Mouse (Mus musculus): Measurements from ENCODE around the gene Tmem88b.
A peak's percentile ranks its signal among the peaks of the same experiment; 100 is the strongest.

Gene Tmem88b

DNA sequence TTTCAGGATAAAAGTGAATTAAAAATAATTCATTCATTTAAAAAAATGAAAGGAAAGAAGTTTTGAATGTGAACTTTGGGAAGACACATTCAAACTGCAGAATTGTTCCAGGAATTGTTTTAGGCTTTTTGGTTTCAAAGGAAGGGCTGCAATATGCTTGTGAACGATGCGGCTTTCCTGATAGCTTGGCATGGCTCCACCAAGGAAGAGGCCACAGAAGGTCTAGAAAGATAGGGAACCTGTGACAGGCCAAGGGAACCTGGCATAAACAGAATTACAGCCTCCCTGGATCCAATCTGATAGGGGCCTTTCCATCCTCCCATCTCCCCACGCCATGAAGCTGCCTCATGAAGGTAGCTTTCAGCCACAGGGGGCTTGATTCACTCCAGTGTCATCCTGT is 2.6 kb upstream of the Tmem88b start:
- no peak for DNase-seq

DNA sequence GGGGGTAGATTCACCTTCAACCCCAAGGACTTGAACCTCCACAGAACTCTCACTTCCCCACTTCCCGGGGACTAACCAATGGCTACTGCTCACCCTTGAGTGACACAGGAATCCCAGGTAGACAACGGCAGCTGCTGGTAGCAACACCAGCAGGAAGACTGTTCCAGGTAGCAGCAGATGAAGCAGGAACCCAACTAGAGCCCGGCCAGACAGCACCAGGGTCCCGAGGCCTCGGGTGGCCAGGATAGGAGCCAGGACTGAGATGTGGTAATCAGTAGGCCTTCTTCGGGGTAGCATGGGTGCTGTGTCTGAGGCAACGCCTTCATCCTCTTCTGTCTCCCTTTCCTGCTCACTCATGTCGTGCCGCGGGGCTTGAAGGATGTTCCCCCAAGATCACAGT is 428 bp downstream of the Tmem88b start:
- DNase-seq = no peak

DNA sequence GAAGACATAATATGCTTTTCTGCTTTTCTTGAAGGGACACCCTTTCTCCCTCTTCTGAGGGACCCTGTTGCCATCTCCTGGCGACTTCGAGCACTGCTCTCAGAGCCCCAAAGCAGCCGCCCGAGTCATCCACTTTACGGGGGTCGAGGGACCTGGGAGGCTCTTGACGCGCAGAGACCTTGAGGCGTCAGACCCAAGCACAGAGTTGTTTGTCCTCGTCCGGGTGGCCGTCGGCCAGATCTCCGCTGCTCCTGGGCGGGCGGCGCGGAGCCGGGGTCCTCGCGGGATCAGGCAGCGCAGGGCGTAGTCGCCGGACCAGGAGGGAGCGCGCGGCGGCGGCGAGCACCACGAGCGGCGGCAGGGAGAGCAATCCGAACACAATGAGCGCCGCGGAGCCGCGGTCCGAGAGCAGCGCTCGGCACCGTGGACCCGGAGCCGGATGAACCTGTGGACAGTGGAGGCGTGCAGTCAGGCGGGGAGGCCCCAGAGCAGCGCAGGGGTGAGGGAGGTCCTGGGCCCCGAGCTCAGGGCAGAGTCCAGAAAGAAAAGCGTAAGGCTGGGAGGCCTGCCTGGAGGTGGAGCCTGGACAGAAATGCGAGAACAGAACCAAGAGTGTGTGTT is 1.5 kb downstream of the Tmem88b start:
- DNase-seq = peak; percentile 80

DNA sequence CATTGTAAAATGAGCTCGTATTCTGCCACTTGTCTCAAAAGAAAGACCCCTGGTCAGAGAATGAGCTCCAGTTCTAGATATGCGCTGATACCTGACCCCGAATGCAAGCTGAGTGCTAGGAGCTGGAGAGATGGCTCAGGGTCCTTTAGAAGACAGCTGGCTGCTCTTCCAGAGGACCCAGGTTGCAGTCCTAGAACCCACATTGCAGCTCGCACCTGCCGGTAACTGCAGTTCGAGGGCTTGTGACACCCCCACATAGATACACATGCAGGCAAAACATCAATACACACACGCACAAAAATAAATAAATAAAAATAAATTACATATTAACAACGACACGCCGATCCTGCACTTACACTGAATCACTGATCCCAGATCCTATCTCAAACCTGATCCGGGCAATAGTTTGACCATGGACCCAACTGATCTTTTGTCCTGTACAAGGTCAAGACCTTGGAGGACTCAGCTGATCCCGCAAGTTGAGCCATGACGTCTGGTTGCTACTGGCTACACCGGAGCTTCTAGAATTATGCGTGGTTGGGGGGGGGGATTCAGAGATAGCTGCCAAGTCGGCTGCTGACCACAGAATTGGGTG is 2.1 kb downstream of the Tmem88b start:
- DNase-seq = no peak

DNA sequence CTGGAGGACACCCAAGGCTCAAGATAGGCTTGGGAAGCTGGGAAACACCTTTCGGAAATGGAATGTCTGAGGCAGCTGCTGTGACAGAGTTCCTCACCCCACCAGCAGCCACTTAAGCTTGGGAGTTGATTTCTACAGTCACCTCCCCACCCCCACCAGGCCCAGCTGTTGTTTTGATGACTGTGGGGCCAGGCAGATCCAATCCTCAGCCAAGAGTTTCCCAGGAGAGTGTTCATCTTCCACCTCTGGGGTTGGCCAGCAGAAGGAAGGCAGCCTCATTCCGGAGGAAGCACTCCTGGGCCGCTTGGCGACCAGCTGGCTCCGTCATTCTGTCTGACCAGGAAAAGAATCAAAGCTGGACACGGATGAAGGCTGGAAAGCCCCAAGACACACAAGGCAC is 4.8 kb downstream of the Tmem88b start:
- no peak for DNase-seq

DNA sequence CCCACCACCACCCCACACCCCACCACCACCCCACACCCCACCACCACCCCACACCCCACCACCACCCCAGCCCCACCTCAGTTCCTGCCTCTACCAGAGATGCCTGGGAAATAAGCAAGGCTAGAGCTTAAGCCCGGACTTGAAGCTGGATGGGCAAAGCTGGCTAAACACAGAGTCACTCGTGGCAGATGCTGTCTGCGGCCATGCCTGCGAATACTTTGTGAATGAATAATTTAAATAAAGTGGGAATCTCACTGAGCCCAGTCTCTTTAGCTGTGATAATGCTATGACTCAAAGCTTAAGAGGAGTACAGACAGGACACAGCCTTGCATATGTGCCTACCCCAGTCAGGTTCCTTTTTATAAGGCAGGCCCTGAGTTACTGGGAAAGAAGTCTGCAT is 6.2 kb downstream of the Tmem88b start:
- DNase-seq = no peak

DNA sequence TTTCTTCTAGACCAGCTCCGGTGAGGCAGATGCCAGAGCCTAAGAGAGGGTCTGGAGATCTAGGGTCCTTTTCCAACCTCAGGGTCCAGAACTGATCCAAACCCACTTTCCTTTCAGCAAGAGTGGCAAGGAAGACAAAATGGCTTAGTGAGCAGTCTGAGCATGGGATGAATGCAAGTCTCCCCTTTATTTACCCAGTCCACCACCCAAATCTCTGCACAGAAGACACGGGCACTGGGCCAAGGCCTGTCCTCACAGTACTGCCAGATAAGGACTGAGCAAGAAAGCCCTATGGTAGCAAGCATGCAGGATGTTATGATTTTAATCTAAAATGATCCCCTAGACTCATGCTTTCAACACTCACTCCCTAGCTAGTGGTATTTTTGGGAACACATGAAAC is 7.9 kb downstream of the Tmem88b start:
- no peak for DNase-seq

DNA sequence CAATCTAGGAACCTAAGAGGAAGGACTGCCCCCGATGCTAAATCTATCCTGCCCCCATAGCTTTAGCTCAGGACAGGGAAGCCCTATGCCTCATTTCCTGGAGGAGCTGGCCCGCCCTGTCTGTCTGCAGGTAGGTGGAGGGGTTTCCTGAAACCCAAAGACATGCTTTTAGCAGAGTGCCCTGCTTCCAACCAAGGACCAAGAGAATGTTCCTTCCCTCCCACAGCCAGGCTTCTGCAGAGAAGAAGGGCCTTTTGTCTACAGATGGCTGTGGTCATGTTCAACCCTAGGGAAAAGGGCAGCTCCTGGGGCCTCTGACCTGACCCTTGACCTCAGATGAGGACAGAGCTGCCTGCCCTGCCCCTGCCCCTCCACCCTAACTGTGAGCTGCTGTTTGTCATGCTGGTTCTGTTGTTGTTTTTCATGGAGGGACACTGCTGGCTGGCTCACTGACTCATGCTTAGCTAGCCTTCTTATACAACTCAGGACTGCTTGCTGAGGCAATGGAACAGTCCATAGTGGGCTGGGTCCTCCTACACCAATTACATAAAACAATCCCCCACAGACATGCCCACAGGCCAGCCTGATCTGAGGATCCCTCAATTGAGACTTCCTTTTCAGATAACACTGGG is 8.9 kb downstream of the Tmem88b start:
- DNase-seq = no peak

DNA sequence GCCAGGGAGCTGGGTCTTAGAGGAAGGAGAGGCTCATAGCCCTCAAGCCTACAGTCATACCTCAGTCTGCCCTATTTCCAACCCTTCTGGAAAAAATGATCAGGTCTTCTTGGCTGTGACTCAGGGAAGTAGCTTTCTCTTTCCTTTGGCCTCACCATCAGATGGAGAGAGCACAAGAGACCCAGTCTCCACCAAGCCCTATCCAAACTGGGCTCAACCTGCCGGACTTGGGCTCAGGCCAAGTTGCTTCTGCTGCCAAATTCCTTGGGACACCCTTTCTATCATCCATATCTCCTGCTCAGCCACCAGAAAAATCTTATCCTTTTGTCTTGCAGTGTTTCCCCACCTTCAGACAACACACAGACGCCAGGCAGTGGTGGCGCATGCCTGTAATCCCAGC is 9.8 kb downstream of the Tmem88b start:
- no peak for DNase-seq

DNA sequence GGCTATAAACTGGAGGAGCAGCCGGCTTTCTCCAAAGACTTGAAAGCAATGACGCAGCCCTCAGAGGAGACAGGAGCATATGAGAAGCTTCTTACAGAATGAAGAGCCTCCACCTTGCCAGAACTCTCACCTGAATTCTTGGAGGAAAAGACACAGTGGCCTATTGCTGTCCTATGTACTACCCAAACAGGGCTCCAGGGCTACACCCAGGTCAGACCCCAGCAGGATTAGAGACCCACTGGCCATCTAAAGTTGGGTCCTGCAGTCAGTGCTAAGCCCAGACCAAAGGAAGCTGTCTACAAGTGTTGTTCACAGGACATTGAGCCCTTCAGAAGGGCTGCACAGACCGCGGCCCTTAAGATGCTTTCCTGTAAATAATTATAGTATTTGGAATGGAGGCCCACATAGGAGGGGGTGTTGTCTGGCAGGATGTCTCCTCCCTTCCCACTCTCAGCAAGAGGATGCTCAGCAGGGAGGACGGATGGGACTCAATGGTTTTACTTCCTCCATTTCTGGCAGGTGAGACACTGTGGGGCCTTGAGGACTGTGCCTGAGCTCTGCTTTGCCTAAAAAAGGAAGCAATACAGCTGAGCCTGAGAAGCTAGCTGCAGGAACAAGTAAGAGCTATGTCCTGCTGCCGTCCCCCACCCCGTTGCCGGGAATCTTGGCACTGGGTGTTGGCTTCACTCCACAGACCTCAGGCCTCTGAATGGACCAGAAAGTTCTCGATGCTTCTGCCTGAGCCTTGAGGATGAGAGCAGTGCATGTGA is 10.5 kb downstream of the Tmem88b start:
- peak; percentile 60 for DNase-seq

DNA sequence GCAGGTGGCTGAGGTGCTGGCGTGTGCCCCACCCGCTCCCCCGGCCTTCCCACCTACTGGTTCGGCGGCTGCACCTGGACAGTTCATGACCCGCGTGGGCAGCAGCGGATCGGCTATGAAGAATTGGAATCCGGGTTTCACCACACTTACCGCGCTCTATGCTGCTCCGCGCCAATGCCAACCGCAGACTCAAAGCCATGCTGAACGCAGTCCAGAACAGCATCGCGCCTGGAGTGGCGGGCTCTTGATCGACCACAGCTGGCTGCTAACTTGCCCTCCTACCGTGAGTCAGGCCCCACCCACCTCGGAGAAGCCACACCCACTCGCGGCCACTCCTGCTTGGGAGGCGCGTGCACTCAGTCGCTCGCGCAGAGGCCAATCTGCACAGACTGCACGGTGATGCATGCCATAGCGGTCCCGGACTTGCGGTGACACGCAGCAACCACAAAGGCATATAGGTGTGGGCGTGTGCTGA is 11.4 kb downstream of the Tmem88b start, which contains the start of gene Vwa1:
Gene Vwa1 (minus strand): TSS at position 419 of the 475 bp plus-strand sequence.
- DNase-seq = peak; percentile 89

DNA sequence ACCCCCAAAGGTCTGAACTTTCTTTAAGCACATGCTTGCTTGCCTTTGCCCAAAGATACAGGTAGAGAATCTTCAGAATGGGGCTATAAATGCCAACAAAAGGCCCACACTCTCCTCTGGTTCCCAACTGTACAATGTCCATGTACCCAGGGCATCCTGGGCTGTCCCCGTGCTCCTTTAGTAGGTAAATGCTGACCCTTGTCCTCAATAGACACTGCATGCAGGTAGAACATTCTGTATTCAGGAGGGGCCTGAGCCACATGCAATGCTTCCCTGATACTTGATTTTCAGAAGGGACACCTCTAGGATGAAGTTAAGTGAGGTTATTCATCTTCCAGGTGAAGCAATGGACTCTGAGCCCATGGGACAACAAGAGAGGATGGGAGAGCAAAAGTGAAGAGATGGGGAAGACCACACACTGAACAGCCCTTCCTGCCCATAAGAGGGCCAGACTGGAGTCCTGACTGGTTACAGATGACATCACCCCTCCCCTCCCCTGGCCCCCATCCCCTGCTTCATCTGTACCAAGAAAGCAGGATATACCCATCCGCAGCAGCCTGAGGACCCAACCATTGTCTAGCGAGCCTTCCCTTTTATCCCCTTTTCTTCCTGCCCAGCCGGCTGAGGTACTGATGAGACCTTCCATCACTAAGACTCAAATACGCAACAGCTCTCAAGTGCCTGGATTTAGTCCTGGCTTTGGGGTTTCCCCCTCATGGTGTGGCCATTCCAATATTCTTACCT is 12.2 kb downstream of the Tmem88b start:
- DNase-seq = no peak

DNA sequence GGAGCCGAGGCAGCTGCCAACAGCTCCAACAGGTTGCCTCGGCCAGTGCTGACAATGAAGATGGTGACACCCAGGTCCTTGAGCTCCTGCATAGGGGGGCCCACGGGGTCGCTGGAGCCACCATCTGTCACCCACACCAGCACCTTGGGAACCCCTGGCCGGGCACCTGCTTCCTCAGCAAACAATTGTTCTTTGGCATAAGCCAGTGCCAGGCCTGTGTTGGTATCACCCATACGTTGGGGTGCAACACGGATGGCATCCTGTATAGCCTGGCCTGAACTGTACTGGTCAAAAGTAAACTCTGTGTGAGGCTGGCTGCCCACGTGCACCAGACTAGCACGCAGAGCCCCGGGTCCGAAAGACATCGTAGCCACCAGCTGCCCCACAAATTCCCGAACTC is 12.9 kb downstream of the Tmem88b start:
- no peak for DNase-seq

DNA sequence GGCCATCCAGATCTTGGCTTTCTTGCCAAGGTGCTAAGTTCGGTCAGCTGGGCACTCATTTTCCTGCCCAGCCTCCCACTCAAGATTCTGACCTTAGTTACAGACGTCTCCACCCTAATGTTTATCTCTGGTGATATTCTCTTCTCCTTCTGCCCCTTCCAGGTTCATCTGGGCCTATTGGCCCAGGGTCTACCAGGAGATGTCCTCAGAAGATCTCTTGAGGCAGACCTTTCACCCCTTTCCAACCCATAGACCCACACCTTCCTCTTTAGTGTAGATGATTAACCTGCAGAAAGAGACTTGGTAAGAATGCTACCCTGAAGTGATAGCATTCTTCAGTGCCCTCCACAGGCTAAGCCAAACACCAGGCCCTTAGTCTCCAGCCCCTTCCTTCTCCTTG is 14.0 kb downstream of the Tmem88b start:
- no peak for DNase-seq

DNA sequence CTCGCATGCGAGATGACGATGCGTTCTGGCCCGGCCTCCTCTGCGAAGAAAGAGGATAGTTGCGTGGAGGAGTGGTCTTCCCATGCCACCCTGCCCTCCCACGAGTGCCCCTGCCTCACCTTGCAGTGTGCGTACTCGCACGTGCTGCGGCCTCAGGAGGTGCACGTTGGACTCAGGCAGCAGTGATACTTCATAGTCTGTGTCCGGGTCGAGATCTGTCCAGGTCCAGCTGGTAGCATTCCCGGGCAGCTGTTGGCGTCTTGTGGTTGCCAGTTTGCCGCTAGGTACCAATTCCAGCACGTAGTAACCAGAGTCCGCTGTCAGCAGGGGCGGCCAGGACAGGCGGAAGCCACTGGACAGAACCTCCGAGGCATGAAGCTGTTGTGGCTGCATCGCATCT is 15.0 kb downstream of the Tmem88b start:
- DNase-seq = no peak

DNA sequence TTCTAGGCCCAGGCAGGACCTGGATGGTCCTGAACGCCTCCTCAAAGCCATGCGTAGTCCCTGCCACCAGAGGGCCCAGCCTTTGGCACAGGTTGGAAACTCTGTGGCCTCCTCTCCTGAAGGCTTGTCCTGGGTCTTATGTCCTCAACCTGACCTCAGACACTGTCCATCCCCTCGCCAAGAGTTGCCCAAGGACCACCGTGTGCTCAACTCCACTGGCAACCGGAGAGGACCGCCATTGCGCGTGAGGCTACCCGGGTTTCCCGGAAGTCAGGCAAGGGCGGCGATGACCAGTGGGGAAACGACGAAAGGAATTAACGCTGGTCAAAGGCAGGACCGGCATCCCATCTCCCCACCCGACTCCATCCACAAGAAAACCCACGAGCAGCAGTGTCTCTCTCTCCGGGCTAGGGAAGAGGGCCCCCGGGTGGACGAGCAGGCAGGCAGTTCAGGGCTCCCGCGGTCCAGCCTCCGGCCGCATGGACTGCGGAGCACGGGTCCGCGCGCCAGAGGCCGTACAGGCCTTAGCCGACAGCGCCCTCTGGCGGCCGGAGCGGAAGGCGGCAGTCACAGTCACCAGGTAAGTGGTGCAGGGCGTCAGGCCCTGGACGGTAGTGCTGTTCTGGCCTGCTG is 15.7 kb downstream of the Tmem88b start:
- peak; percentile 94 for DNase-seq

DNA sequence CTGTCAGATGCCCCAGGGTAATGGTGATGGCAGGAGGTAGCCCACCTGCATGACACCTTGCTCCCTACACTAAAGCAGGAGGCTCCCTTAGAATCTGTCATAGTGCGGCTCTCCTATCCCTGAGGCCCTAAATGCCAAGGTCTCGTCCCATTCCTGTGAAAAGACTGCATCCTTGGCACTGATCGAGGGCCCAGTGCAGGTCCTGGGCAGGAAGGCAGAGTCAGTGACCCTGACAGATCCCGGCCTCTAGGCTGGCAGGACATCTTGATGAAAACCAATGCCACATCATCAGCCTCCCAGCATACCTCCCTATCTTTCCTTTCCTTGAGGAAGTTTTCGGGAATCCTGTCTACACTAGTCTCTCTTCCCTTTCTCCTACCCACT is 16.2 kb downstream of the Tmem88b start:
- DNase-seq = no peak

DNA sequence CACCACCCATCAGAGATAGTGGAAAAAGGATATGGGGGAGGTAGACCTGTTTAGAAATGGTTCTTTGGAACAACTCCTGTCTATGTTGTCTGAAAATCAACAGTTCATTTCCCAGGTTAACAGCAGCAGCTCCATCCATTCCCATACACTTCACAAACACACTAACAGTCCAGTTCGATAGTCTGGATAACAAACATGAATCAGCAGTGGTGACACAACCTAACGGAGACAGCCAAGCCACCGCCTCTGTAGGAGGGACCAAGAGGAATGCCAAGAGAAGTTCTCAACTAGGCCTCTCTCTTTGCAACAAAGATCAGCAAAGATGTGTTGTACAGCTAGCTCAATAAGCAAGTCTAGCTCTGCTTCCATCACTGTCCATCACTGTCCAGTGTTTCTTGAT is 23.3 kb downstream of the Tmem88b start:
- no peak for DNase-seq

DNA sequence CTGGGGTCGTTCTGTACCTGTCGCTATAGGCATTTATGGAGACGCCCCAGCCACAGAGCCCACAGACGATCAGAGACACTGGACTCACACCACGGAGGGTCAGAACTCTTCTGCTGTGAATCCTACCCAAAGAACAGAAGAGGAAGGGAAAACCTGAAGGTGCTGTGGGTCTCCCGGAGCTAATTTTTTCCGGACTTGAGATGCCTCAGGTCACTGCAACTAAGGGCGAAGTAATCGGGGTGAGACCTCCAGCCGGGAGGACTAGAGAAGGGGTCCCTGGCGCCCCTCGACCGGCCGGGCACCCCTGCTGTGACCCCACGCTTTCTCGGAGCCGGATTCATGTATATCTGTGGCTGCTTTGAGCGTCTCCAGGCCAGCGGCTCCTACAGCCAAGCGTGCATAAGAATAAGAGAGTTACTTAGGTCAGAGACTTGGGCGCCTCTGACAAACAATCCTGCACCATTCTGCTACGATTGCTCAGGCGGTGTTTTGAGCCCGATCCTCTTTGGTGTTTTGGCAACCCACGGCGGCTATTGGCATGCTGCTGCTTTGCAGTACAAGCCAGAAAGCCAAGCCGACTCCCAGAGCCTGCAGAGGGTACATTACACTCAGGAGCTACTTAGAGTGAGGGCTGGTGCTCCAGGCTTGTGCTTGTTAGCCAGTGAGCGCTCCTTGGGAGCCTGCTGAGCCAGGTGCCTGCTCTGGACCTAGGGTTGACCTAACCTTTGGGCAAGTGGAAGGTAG is 24.1 kb downstream of the Tmem88b start:
- no peak for DNase-seq

DNA sequence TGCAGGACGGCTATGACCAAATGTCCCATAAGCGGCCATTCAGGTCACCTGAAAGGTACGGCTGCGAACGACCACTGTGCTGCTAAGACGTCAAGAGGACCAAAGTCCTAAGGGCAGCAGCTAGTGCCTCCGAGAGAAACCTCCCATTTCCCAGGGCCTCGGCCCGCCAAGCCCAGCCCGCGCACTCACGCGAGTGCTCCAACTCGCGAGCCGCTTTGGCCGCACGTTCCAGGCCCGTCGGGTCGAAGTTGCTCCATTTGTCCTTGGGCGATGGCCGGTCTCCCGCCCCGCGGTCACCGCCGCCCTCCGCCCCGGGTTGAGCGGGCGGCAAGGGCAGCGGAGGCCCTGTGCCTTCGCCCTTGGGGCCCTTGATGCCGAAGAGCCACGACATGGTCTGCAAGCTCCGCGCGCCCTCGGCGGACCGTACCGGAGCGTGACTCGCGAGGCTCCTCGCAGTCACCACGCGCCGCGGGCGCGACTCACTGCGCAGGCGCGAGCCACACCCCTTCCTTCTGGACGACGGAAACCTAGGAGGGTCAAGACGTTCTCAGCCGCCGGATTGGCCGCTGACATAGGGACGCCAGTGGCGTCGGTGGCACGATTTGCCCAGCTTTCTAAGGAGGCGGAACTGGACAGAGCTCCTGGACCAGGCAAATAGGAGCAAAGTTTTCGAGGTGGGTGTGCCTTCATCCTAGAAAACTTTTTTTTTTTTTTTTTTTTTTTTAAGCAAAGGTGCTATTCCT is 24.9 kb downstream of the Tmem88b start, which contains the start of gene Atad3a:
Gene Atad3a (minus strand): TSS at position 481 of the 743 bp plus-strand sequence.
- DNase-seq = peak; percentile 98
